Mouse (Mus musculus): ENCODE data around the gene Rassf3.

GRCm38 (mm10) chr10:121509751-121510643 is 33.9 kb upstream of the Rassf3 start:
- TF ChIP-seq CTCF (IDR thresholded peaks at IDR 0.05; ENCODE audit: low read depth), result no peak
- TF ChIP-seq EP300 (optimal IDR thresholded peaks at IDR 0.05), result no peak

All from stomach, postnatal 0 days (tissue).